Mouse (Mus musculus) pancreas, adult 10 weeks (tissue): ENCODE results near the gene Agfg1. TPM values are rescaled to one million over a fixed set of nuclear protein-coding genes. Genes with fewer than 3 reads are reported as not detected.

Experiments
- polyA plus RNA-seq: library from polyadenylated mRNA; stranded (reverse); fragments of 350-450 nt; fragmentation: Illumina TruSeq; extraction: RNeasy Lipid Tissue Mini Kit (QIAGEN cat#74804); gene quantifications from one replicate; pipeline ENCODE4 v1.2.3, GENCODE M21; 2015; ENCODE audit warnings: low read depth, low replicate concordance; ENCODE audit not compliant: insufficient read depth

The Agfg1 gene
- 3.6 TPM for polyA plus RNA-seq

GRCm38 (mm10) chr1:82839296-82839613, at the start of gene Agfg1:
TSS of gene Agfg1 (plus strand) at chr1:82839483.

GRCm38 (mm10) chr1:82913025-82913424, 73.7 kb downstream of the Agfg1 start, which contains the start of gene A030005L19Rik:
TSS of gene A030005L19Rik (plus strand) at chr1:82913325.

DNA sequence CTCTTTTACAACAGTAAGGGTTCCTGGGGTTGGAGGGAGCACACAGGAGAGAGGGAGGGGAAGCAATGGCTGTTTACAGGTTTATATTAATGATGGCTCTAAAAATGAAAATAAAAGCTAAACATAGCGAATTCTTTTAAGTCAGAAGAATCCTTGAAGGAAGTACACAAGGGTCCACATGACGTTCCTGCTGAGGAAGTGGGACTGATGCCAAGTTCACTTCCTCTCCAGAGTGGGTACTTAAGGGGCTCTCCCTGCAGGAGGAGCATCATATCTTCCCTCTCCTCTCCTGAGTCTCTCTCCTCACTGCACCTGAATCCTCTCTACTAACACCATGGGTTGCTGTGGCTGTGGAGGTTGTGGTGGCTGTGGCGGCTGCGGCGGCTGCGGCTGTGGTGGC, 85.4 kb downstream of the Agfg1 start, which contains the start of gene A030014E15Rik:
A030014E15Rik (plus strand) TSS at position 268 of the 400 bp plus-strand sequence.

DNA sequence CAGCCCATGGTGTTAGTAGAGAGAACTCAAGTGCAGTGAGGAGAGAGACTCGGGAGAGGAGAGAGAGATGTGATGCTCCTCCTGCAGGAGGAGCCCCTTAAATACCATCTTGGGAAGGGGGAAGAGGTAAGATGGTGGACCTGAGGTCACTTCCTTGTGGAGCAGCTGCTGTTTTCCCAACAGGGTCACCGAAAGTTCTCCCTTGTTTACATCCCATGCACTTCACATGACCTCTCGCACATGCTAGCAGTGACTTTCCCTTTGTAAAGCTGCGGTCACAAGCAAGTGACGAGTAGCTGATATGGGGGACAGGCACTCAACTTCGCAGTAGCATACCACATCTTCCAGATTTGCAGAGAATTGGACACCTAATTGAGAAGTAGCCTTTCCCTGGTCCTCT, 92.0 kb downstream of the Agfg1 start, which contains the start of gene Gm6217:
Gm6217 (minus strand) TSS at position 74 of the 400 bp plus-strand sequence.

DNA sequence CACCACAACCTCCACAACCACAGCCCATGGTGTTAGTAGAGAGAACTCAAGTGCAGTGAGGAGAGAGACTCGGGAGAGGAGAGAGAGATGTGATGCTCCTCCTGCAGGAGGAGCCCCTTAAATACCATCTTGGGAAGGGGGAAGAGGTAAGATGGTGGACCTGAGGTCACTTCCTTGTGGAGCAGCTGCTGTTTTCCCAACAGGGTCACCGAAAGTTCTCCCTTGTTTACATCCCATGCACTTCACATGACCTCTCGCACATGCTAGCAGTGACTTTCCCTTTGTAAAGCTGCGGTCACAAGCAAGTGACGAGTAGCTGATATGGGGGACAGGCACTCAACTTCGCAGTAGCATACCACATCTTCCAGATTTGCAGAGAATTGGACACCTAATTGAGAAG, 104.0 kb downstream of the Agfg1 start, which contains the start of gene A030003K21Rik:
A030003K21Rik (minus strand) TSS at position 94 of the 400 bp plus-strand sequence.

Other genes with a start within 250 kb of the Agfg1 start
- 30.1 TPM for gene Mff, start 114.6 kb upstream of the Agfg1 start, polyA plus RNA-seq
- gene Tm4sf20, start 71.0 kb upstream of the Agfg1 start, polyA plus RNA-seq = not detected
- not detected for gene Gm47791, start 68.2 kb upstream of the Agfg1 start, polyA plus RNA-seq
- not detected for gene A030005L19Rik, start 73.8 kb downstream of the Agfg1 start, polyA plus RNA-seq
- not detected for gene A030014E15Rik, start 85.4 kb downstream of the Agfg1 start, polyA plus RNA-seq
- gene Gm6217, start 91.9 kb downstream of the Agfg1 start, polyA plus RNA-seq = not detected
- gene A030003K21Rik, start 103.9 kb downstream of the Agfg1 start, polyA plus RNA-seq = not detected
- gene Gm7544, start 116.5 kb downstream of the Agfg1 start, polyA plus RNA-seq = not detected
- not detected for gene Gm47955, start 120.8 kb downstream of the Agfg1 start, polyA plus RNA-seq
- gene Gm47959, start 161.1 kb downstream of the Agfg1 start, polyA plus RNA-seq = not detected
- gene Slc19a3, start 199.0 kb downstream of the Agfg1 start, polyA plus RNA-seq = not detected
- gene Krtap28-10, start 203.0 kb downstream of the Agfg1 start, polyA plus RNA-seq = not detected
- gene Gm47969, start 205.4 kb downstream of the Agfg1 start, polyA plus RNA-seq = not detected
- gene A030005K14Rik, start 219.9 kb downstream of the Agfg1 start, polyA plus RNA-seq = not detected
- not detected for gene Krtap28-13, start 221.4 kb downstream of the Agfg1 start, polyA plus RNA-seq